Mouse (Mus musculus): ENCODE data around the gene Rgs3. TPM values are rescaled to one million over a fixed set of nuclear protein-coding genes. Genes with fewer than 3 reads are reported as not detected.
A peak's percentile ranks its signal among the peaks of the same experiment; 100 is the strongest.

Rgs3 gene
- total and polyA plus RNA-seq, 2 experiments = 9.6 to 13.0 TPM

GRCm38 (mm10) chr4:62568359-62568758 lies 8.7 kb downstream of the Rgs3 start:
- TF ChIP-seq POLR2A (IDR thresholded peaks at IDR 0.05; ENCODE audit: extremely low read depth, insufficient read depth, low read length) = no peak
- no peak for TF ChIP-seq CTCF (IDR thresholded peaks at IDR 0.05; ENCODE audit: low read depth, low read length)
- DNase-seq (ENCODE audit: extremely low read depth, low read depth, low spot score) = no peak
- WGBS = 83% methylated on average over 1 of the region's 1 CpGs

GRCm38 (mm10) chr4:62569603-62570002 lies 10.0 kb downstream of the Rgs3 start:
- no peaks in the 10 kb centered on the region for H3K27me3 ChIP-seq (ENCODE audit: control insufficient read depth, insufficient read depth, low read length)
- H3K4me1 ChIP-seq (ENCODE audit: control insufficient read depth, insufficient read depth, low read length) = no peaks in the 10 kb centered on the region
- TF ChIP-seq POLR2A (IDR thresholded peaks at IDR 0.05; ENCODE audit: extremely low read depth, insufficient read depth, low read length) (no peak), CTCF (IDR thresholded peaks at IDR 0.05; ENCODE audit: low read depth, low read length) (no peak)
- no peak overlapping the region for H3K4me3 ChIP-seq (ENCODE audit: insufficient read depth, low read depth, low read length)
- no peaks in the 10 kb centered on the region for H3K36me3 ChIP-seq (ENCODE audit: control insufficient read depth, insufficient read depth, low read length)
- H3K9ac ChIP-seq (ENCODE audit: low read depth, low read length) = no peak overlapping the region
- no peak overlapping the region for H3K27ac ChIP-seq (replicated peaks; ENCODE audit: insufficient read depth, low read depth, low read length)
- H3K79me2 ChIP-seq (ENCODE audit: control insufficient read depth, insufficient read depth, low read length) = no peaks in the 10 kb centered on the region
- 76% methylated on average over 5 of the region's 5 CpGs for WGBS
- DNase-seq (ENCODE audit: extremely low read depth, low read depth, low spot score) = no peak

More at GRCm38 (mm10) chr4:62568359-62568758, 8.7 kb downstream of the Rgs3 start:
- Histone ChIP-seq H3K4me1 (ENCODE audit: control insufficient read depth, insufficient read depth, low read length) (no peaks in the 10 kb centered on the region), H3K79me2 (ENCODE audit: control insufficient read depth, insufficient read depth, low read length) (no peaks in the 10 kb centered on the region), H3K27me3 (ENCODE audit: control insufficient read depth, insufficient read depth, low read length) (no peaks in the 10 kb centered on the region), H3K4me3 (ENCODE audit: insufficient read depth, low read depth, low read length) (no peak overlapping the region), H3K9ac (ENCODE audit: low read depth, low read length) (no peak overlapping the region), H3K27ac (replicated peaks; ENCODE audit: insufficient read depth, low read depth, low read length) (no peak overlapping the region), H3K36me3 (ENCODE audit: control insufficient read depth, insufficient read depth, low read length) (no peaks in the 10 kb centered on the region)

GRCm38 (mm10) chr4:62570029-62570428 lies 10.4 kb downstream of the Rgs3 start:
- TF ChIP-seq CTCF (IDR thresholded peaks at IDR 0.05; ENCODE audit: low read depth, low read length) = no peak
- no peak for TF ChIP-seq POLR2A (IDR thresholded peaks at IDR 0.05; ENCODE audit: extremely low read depth, insufficient read depth, low read length)
- 79% methylated on average over 5 of the region's 5 CpGs for WGBS
- Histone ChIP-seq H3K27me3 (ENCODE audit: control insufficient read depth, insufficient read depth, low read length) (no peaks in the 10 kb centered on the region), H3K9ac (ENCODE audit: low read depth, low read length) (no peak overlapping the region), H3K4me1 (ENCODE audit: control insufficient read depth, insufficient read depth, low read length) (no peaks in the 10 kb centered on the region), H3K79me2 (ENCODE audit: control insufficient read depth, insufficient read depth, low read length) (no peaks in the 10 kb centered on the region), H3K27ac (replicated peaks; ENCODE audit: insufficient read depth, low read depth, low read length) (no peak overlapping the region), H3K4me3 (ENCODE audit: insufficient read depth, low read depth, low read length) (no peak overlapping the region), H3K36me3 (ENCODE audit: control insufficient read depth, insufficient read depth, low read length) (no peaks in the 10 kb centered on the region)
- no peak for DNase-seq (ENCODE audit: extremely low read depth, low read depth, low spot score)

GRCm38 (mm10) chr4:62582365-62583264 lies 23.0 kb downstream of the Rgs3 start:
- Histone ChIP-seq H3K79me2 (ENCODE audit: control insufficient read depth, insufficient read depth, low read length) (no peaks in the 10 kb centered on the region), H3K27ac (replicated peaks; ENCODE audit: insufficient read depth, low read depth, low read length) (no peak overlapping the region), H3K4me1 (ENCODE audit: control insufficient read depth, insufficient read depth, low read length) (no peaks in the 10 kb centered on the region; the same call in 1 of the 2 replicates), H3K4me3 (ENCODE audit: insufficient read depth, low read depth, low read length) (no peak overlapping the region; the same call in 1 of the 2 replicates), H3K36me3 (ENCODE audit: control insufficient read depth, insufficient read depth, low read length) (no peaks in the 10 kb centered on the region), H3K9ac (ENCODE audit: low read depth, low read length) (peak overlapping the region; percentile 8; the same call in 1 of the 2 replicates), H3K27me3 (ENCODE audit: control insufficient read depth, insufficient read depth, low read length) (no peaks in the 10 kb centered on the region)
- TF ChIP-seq POLR2A (IDR thresholded peaks at IDR 0.05; ENCODE audit: extremely low read depth, insufficient read depth, low read length) (no peak), CTCF (IDR thresholded peaks at IDR 0.05; ENCODE audit: low read depth, low read length) (no peak)
- no peak for DNase-seq (ENCODE audit: extremely low read depth, low read depth, low spot score)
- WGBS = 44% methylated on average over 18 of the region's 18 CpGs

GRCm38 (mm10) chr4:62583265-62584092 lies 23.8 kb downstream of the Rgs3 start:
- no peaks in the 10 kb centered on the region for H3K27me3 ChIP-seq (ENCODE audit: control insufficient read depth, insufficient read depth, low read length)
- no peaks in the 10 kb centered on the region for H3K36me3 ChIP-seq (ENCODE audit: control insufficient read depth, insufficient read depth, low read length)
- H3K4me3 ChIP-seq (ENCODE audit: insufficient read depth, low read depth, low read length) = peak overlapping the region; percentile 53; the same call in 1 of the 2 replicates
- 6% methylated on average over 42 of the region's 42 CpGs for WGBS
- DNase-seq (ENCODE audit: extremely low read depth, low read depth, low spot score) = no peak
- peak overlapping the region; percentile 8; the same call in 1 of the 2 replicates for H3K9ac ChIP-seq (ENCODE audit: low read depth, low read length)
- no peak overlapping the region for H3K27ac ChIP-seq (replicated peaks; ENCODE audit: insufficient read depth, low read depth, low read length)
- H3K79me2 ChIP-seq (ENCODE audit: control insufficient read depth, insufficient read depth, low read length) = no peaks in the 10 kb centered on the region
- no peaks in the 10 kb centered on the region; the same call in 1 of the 2 replicates for H3K4me1 ChIP-seq (ENCODE audit: control insufficient read depth, insufficient read depth, low read length)
- no peak for TF ChIP-seq CTCF (IDR thresholded peaks at IDR 0.05; ENCODE audit: low read depth, low read length)
- no peak for TF ChIP-seq POLR2A (IDR thresholded peaks at IDR 0.05; ENCODE audit: extremely low read depth, insufficient read depth, low read length)
